Mouse (Mus musculus): ENCODE measurements at regions not wholly inside any gene's neighbourhood (a gene's known extent, or its start where the extent isn't known, plus 50 kb on each side); places are given as distances from the start of the nearest gene placed in this dataset.

GRCm38 (mm10) chr6:116767738-116768522, 51.2 kb upstream of the Tmem72 start:
- peak; percentile 32 for DNase-seq (ENCODE audit: low read depth, low spot score)

DNA sequence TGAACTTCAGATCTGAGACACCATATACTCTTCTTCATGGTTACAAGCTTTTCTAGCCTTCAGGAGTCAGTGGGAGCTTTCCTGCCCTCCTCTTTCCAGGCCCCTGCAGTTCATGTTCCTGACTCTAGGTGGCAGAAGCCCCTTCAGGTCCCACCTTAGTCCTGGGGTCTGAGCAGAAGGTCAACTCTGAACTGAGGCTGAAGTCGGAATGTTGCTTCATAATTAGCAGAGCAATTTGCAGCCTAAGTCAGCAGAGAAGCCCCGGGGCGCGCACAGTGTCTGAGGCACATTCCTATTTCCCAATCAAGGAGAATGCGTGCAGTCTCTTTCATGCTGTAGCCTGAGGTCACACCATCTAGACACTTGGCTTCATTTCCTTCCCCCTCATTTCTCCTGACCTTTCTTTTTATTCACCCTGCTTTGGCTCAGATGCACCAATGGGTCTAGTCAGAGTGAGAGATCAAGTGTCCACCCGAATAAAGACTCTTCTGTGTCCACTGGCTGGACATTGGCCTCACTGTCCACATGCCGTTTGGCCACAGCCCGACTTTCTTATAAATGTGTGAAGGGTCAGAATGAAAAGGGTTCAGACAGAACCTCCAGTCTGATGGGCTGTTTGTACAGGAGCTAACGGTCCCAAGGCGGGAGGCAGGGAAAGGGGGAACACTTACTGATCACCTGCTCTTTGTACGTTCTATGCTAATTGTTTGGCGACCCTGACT, 58.4 kb upstream of the Tmem72 start:
- no peak for DNase-seq (ENCODE audit: low read depth, low spot score)

DNA sequence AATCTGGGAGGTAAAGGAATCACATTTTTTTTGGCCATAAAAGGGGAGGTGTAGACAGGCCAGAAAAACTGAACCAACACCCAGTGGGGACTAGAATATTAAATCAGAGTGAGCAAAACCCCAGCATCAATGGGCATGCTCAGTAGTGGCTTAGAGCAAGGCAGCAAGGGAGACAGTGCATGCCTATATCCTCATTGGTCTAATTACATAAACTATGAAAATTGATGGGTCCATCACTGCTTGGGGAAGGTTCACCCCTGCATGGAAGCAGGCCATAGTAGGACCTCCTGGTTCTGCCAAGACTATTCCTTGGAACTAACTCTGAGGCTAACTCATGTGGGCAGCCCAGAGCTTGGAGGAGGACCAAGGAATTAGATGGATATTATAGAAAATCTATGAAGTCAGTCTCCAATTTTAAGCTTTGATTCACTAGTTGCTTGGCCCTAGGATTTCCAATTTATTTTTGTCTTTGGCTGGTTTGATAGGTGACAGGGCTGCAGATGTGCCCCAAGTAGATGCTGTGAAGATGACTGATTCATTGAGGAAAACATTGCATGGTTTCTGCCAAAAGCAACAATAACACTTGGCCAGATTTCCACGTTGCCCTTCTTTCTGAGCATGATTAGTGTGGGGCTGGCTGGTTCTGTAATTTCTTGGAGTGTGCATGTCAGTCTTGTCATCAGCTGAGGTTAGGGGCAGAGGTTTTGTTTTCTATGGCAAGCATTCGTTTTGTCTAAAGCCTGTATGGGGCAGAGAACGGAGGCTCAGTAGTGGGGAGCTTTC, 70.0 kb upstream of the Tmem72 start:
- no peak for DNase-seq (ENCODE audit: low read depth, low spot score)

- no peak for DNase-seq (ENCODE audit: low read depth, low spot score)
Measured at GRCm38 (mm10) chr6:116793321-116793960, 76.7 kb upstream of the Tmem72 start.

GRCm38 (mm10) chr6:116793961-116794336, 77.2 kb upstream of the Tmem72 start:
- DNase-seq (ENCODE audit: low read depth, low spot score): no peak

- no peak for DNase-seq (ENCODE audit: low read depth, low spot score)
Measured at GRCm38 (mm10) chr6:116821215-116821912, 104.7 kb upstream of the Tmem72 start.

DNA sequence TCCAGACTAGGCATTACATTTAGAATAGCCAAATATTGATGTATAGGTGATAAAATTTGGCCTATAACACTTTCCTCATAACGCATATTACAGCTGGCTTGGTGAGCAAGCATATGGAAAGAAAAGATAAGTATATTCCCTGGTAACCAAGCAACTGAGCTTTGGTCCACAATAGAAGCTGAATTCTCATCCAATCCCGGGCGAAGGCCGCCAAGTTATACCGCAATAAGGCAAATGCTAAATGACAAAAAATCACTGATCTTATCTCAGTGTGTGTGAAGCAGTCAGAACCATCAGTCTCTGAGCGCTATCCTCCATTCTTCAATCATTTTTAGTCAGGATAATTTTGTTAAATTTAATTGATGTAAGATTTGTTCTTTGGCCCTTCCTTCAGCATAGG, 105.9 kb upstream of the Tmem72 start:
- no peak for DNase-seq (ENCODE audit: low read depth, low spot score)

- DNase-seq (ENCODE audit: low read depth, low spot score): no peak
Measured at GRCm38 (mm10) chr6:116825628-116826027, 108.9 kb upstream of the Tmem72 start.

GRCm38 (mm10) chr6:116829341-116829740, 112.6 kb upstream of the Tmem72 start:
- DNase-seq (ENCODE audit: low read depth, low spot score): no peak

- DNase-seq (ENCODE audit: low read depth, low spot score): no peak
Measured at GRCm38 (mm10) chr6:116845990-116846862, 129.5 kb upstream of the Tmem72 start.

- no peak for DNase-seq (ENCODE audit: low read depth, low spot score)
Measured at GRCm38 (mm10) chr6:116848538-116849093, 131.9 kb upstream of the Tmem72 start.

DNA sequence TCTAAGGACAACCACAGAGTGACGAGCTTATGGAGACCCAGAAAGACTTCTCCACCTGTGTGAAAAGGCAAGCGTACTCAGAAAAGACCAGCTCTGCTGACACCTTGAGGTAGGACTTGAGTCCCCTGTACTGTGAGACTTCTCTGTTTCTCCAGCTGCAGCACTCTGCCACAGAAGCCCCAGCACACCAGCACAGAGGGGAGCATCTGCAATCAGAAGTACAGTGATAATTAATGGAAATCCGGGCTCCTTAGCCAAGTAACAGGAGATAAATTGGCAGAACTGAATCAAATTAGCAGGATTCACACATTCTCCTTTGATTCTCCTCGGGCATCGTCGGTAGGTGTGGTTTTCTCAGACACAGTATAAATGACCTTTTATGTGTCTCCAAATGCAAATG, 137.3 kb upstream of the Tmem72 start:
- no peak for DNase-seq (ENCODE audit: low read depth, low spot score)

DNA sequence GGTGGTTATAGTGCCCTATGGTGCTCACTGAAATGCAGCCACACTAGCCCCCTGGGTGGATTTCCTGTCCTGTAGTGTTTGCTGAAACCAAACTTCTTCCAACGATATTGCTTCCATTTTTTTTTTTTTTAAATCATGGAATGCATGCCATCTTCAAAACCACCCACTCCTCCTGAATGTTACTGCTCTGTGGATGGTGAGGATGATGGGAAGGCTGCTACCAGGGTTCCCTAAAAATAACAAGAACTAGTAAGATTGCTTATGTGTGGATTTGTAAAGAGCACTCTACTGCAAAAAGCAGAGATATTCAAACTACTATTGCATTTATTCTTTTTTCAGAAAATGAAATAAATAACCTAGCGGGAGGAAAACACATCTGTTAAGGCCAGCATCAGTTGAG, 139.4 kb upstream of the Tmem72 start:
- DNase-seq (ENCODE audit: low read depth, low spot score): no peak

- DNase-seq (ENCODE audit: low read depth, low spot score): no peak
Measured at GRCm38 (mm10) chr6:116856917-116857491, 140.3 kb upstream of the Tmem72 start.

DNA sequence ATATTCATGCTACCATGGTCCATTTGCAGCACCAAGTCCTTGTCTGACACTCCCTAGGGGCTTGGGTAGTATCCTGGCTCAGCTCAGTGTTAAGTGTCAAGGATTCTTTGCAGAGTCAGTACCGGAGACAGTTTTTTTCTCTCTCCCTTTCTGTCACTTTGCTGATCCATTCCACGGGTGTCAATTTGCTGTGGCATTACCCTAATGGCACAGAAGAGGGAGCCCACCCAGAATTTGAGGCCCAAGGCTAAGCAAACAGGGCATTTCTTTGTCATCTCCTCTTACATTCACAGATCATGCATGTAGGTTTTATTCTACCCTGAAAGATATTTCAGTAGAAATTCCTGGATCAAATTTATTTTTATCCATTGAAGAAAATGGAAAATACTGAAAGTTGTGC, 146.4 kb upstream of the Tmem72 start:
- DNase-seq (ENCODE audit: low read depth, low spot score): no peak

- no peak for DNase-seq (ENCODE audit: low read depth, low spot score)
Measured at GRCm38 (mm10) chr6:116863626-116864025, 146.9 kb upstream of the Tmem72 start.

GRCm38 (mm10) chr6:116893299-116893698, 176.6 kb upstream of the Tmem72 start:
- DNase-seq (ENCODE audit: low read depth, low spot score): no peak

DNA sequence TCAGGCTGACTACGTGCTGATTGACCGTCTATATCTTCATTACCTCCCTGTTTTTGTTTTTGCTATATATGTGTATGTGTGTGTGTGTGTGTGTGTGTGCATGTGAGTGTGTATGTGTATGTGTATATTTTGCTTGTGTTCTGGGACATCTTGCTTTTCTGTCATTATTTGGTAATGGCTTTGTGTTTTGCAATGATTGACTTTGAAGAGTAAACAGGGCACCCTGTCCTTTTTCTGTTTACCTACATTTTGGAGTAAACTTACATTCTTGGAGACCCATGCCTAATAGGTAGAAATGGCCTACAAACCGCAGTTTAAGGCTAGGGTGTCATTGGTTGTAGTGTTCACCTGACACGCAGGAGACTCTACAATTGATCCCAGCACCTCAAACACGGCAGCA, 177.5 kb upstream of the Tmem72 start:
- no peak for DNase-seq (ENCODE audit: low read depth, low spot score)

DNA sequence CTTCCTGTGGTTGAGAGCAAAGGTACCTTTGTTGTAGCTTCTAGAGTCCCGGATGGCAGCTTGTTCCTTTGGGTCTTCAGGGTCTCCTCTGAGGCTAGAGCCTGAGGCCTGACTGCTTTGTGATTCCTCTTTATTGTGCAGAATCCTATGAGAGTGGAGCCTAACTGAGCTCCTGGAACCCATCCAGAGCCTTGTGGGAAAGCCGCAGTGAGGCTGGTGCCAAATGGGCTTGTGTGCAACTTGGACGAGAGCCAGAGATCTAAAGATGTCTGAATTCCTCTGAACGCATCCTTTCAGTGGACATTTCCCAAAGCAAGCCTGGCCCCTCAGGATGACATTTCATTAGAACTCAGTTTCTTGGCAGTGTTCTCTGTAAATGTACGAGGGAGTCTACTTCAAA, 178.4 kb upstream of the Tmem72 start:
- peak; percentile 30 for DNase-seq (ENCODE audit: low read depth, low spot score)

Measured in retina, postnatal 7 days (tissue).